Mouse (Mus musculus): ENCODE results near the gene C1ql1. TPM values are rescaled to one million over a fixed set of nuclear protein-coding genes. Genes with fewer than 3 reads are reported as not detected.

Gene C1ql1
- polyA plus RNA-seq, 1 experiment: 0.22 TPM

DNA sequence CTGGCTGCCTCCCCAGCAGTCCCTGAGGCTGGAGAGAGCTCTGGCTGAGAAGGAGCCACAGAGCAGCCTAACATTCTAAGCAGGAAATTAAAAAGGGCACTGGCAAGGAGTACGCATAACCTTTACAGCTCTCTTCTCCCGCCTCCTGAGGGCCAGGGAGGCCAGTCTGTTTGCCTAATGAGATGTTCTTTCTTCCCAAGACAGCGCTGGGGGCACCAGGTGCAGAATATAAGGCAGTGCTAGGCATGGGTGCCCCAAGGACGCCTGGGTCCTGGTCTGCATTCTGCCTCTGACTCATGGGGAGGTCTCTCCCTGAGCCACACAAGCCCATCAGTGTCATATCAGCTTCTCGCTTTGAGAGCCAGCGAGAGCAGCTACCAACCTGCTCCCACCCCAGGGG lies 25.0 kb downstream of the C1ql1 start:
- 91% methylated on average over 6 of the region's 6 CpGs for WGBS
- Histone ChIP-seq H3K4me1 (ENCODE audit: control insufficient read depth, insufficient read depth, low read length) (no peaks in the 10 kb centered on the region), H3K4me3 (replicated peaks; ENCODE audit: extremely low read depth, low read depth, low read length) (no peak overlapping the region)
- TF ChIP-seq POLR2A (IDR thresholded peaks at IDR 0.05; ENCODE audit: borderline replicate concordance, extremely low read depth, low read depth, low read length) (no peak), CTCF (IDR thresholded peaks at IDR 0.05; ENCODE audit: insufficient read depth, low read length) (no peak)
- no peak for DNase-seq

- TF ChIP-seq CTCF (IDR thresholded peaks at IDR 0.05; ENCODE audit: insufficient read depth, low read length): no peak
- TF ChIP-seq POLR2A (IDR thresholded peaks at IDR 0.05; ENCODE audit: borderline replicate concordance, extremely low read depth, low read depth, low read length): no peak
- no peak overlapping the region for H3K4me3 ChIP-seq (replicated peaks; ENCODE audit: extremely low read depth, low read depth, low read length)
- 86% methylated on average over 4 of the region's 4 CpGs for WGBS
- DNase-seq: no peak
- no peaks in the 10 kb centered on the region for H3K4me1 ChIP-seq (ENCODE audit: control insufficient read depth, insufficient read depth, low read length)
Measured at GRCm38 (mm10) chr11:102918077-102918476, 28.4 kb downstream of the C1ql1 start.

- WGBS: 89% methylated on average over 9 of the region's 9 CpGs
- no peak for DNase-seq
- no peaks in the 10 kb centered on the region for H3K4me1 ChIP-seq (ENCODE audit: control insufficient read depth, insufficient read depth, low read length)
- H3K4me3 ChIP-seq (replicated peaks; ENCODE audit: extremely low read depth, low read depth, low read length): no peak overlapping the region
- TF ChIP-seq CTCF (IDR thresholded peaks at IDR 0.05; ENCODE audit: insufficient read depth, low read length) (no peak), POLR2A (IDR thresholded peaks at IDR 0.05; ENCODE audit: borderline replicate concordance, extremely low read depth, low read depth, low read length) (no peak)
Measured at GRCm38 (mm10) chr11:102915380-102915779, 31.1 kb downstream of the C1ql1 start.

GRCm38 (mm10) chr11:102911376-102911775 lies 35.1 kb downstream of the C1ql1 start:
- no peak for DNase-seq
- WGBS: 87% methylated on average over 7 of the region's 7 CpGs
- no peak for TF ChIP-seq POLR2A (IDR thresholded peaks at IDR 0.05; ENCODE audit: borderline replicate concordance, extremely low read depth, low read depth, low read length)
- no peak for TF ChIP-seq CTCF (IDR thresholded peaks at IDR 0.05; ENCODE audit: insufficient read depth, low read length)
- H3K4me3 ChIP-seq (replicated peaks; ENCODE audit: extremely low read depth, low read depth, low read length): no peak overlapping the region
- no peaks in the 10 kb centered on the region for H3K4me1 ChIP-seq (ENCODE audit: control insufficient read depth, insufficient read depth, low read length)

DNA sequence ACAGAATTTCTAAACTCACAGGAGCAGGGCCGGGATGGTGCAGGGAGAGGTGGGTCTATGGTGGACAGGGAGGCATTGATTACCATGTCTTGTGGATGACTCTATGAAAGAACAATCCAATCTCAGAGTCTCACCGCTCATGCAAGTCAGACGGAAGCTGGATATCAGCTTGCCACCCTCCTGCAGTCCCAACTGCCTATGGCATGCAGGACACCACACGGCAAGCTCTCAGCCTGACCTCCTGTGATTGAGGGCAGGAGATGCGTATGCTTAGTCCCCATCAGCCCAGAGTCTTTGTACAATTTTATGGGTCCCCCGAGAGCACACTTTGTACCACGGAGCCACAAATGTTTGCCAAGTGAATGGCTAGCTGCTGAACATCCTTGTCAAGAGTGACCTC lies 42.8 kb downstream of the C1ql1 start:
- DNase-seq: no peak
- Histone ChIP-seq H3K4me1 (ENCODE audit: control insufficient read depth, insufficient read depth, low read length) (no peaks in the 10 kb centered on the region), H3K4me3 (replicated peaks; ENCODE audit: extremely low read depth, low read depth, low read length) (no peak overlapping the region)
- TF ChIP-seq POLR2A (IDR thresholded peaks at IDR 0.05; ENCODE audit: borderline replicate concordance, extremely low read depth, low read depth, low read length) (no peak), CTCF (IDR thresholded peaks at IDR 0.05; ENCODE audit: insufficient read depth, low read length) (no peak)
- WGBS: 83% methylated on average over 7 of the region's 7 CpGs

DNA sequence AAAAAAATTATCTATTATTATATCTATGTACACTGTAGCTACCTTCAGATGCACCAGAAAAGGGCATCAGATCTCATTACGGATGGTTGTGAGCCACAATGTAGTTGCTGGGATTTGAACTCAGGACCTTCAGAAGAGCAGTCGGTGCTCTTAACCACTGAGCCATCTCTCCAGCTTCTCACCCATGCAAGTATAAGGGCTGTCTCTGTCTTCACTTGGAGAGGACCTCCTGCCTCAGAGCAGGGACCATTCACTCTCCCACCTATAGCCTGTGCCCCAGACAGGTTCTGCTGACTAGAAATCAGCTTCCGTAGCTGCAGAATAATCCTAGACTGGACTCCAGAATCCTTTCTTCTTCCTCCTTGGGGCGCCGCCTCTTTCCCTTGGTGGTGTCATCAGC lies 44.4 kb downstream of the C1ql1 start:
- no peak overlapping the region for H3K4me3 ChIP-seq (replicated peaks; ENCODE audit: extremely low read depth, low read depth, low read length)
- no peak for TF ChIP-seq POLR2A (IDR thresholded peaks at IDR 0.05; ENCODE audit: borderline replicate concordance, extremely low read depth, low read depth, low read length)
- TF ChIP-seq CTCF (IDR thresholded peaks at IDR 0.05; ENCODE audit: insufficient read depth, low read length): no peak
- no peaks in the 10 kb centered on the region for H3K4me1 ChIP-seq (ENCODE audit: control insufficient read depth, insufficient read depth, low read length)
- WGBS: 85% methylated on average over 5 of the region's 5 CpGs
- no peak for DNase-seq

- DNase-seq: no peak
- no peaks in the 10 kb centered on the region for H3K4me1 ChIP-seq (ENCODE audit: control insufficient read depth, insufficient read depth, low read length)
- 41% methylated on average over 4 of the region's 4 CpGs for WGBS
- no peak overlapping the region for H3K4me3 ChIP-seq (replicated peaks; ENCODE audit: extremely low read depth, low read depth, low read length)
- TF ChIP-seq POLR2A (IDR thresholded peaks at IDR 0.05; ENCODE audit: borderline replicate concordance, extremely low read depth, low read depth, low read length): no peak
- TF ChIP-seq CTCF (IDR thresholded peaks at IDR 0.05; ENCODE audit: insufficient read depth, low read length): no peak
Measured at GRCm38 (mm10) chr11:102901199-102901598, 45.3 kb downstream of the C1ql1 start.

DNA sequence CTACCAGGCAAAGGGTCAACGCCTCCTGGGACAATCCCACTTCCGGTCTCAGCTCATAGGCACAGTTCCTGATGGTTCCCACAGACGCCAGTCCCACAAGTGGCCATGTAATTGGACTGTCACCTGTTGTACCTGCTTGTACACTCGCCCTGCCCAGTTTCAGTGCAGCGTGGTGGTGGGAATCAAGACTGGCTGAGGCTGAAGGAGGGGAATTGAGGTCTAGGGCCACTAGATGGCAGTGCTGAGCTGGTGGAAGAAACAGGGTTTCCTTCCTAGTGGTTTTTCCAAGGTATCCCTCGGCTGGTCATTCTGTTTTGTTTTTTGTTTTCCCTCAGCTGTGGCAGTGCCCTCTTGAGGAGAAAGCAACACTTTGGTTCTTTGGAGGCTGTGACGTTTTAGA lies 45.7 kb downstream of the C1ql1 start, which contains the start of gene Gfap:
TSS of gene Gfap (minus strand) at position 150 of the 400 bp plus-strand sequence.
- peak; percentile 76 for DNase-seq
- TF ChIP-seq POLR2A (IDR thresholded peaks at IDR 0.05; ENCODE audit: borderline replicate concordance, extremely low read depth, low read depth, low read length) (no peak), CTCF (IDR thresholded peaks at IDR 0.05; ENCODE audit: insufficient read depth, low read length) (peak; percentile 94)
- H3K4me1 ChIP-seq (ENCODE audit: control insufficient read depth, insufficient read depth, low read length): no peaks in the 10 kb centered on the region
- 7% methylated on average over 7 of the region's 7 CpGs for WGBS
- H3K4me3 ChIP-seq (replicated peaks; ENCODE audit: extremely low read depth, low read depth, low read length): no peak within 1 kb of the TSS

GRCm38 (mm10) chr11:102898408-102898807 lies 48.1 kb downstream of the C1ql1 start:
- no peak for DNase-seq
- H3K4me3 ChIP-seq (replicated peaks; ENCODE audit: extremely low read depth, low read depth, low read length): no peak overlapping the region
- TF ChIP-seq POLR2A (IDR thresholded peaks at IDR 0.05; ENCODE audit: borderline replicate concordance, extremely low read depth, low read depth, low read length) (no peak), CTCF (IDR thresholded peaks at IDR 0.05; ENCODE audit: insufficient read depth, low read length) (no peak)
- WGBS: 76% methylated on average over 9 of the region's 9 CpGs
- H3K4me1 ChIP-seq (ENCODE audit: control insufficient read depth, insufficient read depth, low read length): no peaks in the 10 kb centered on the region

GRCm38 (mm10) chr11:102896641-102897040 lies 49.8 kb downstream of the C1ql1 start:
- TF ChIP-seq CTCF (IDR thresholded peaks at IDR 0.05; ENCODE audit: insufficient read depth, low read length) (no peak), POLR2A (IDR thresholded peaks at IDR 0.05; ENCODE audit: borderline replicate concordance, extremely low read depth, low read depth, low read length) (no peak)
- WGBS: 78% methylated on average over 20 of the region's 20 CpGs
- DNase-seq: no peak
- Histone ChIP-seq H3K4me1 (ENCODE audit: control insufficient read depth, insufficient read depth, low read length) (no peaks in the 10 kb centered on the region), H3K4me3 (replicated peaks; ENCODE audit: extremely low read depth, low read depth, low read length) (no peak overlapping the region)

Data from lung, adult 2 months (tissue).